Mouse (Mus musculus) cortical plate, adult 2 months (tissue): ENCODE measurements around the gene Lats1. TPM values are rescaled to one million over a fixed set of nuclear protein-coding genes. Genes with fewer than 3 reads are reported as not detected.

Experiments
- H3K27ac ChIP-seq: fragments of 200-500 bp; 2 replicates; pipeline ENCODE4 v1.5.1; 2012; ENCODE audit warnings: low read length, control low read depth, inconsistent platforms; ENCODE audit not compliant: insufficient read depth
- H3K4me1 ChIP-seq: fragments of 200-500 bp; 2 replicates; pipeline ENCODE4 v1.6.1; 2011; ENCODE audit warnings: low read length; ENCODE audit not compliant: control insufficient read depth, insufficient read depth
- H3K4me3 ChIP-seq: fragments of 200-500 bp; 2 replicates; pipeline ENCODE4 v1.5.1; 2011; ENCODE audit warnings: mild to moderate bottlenecking, low read length, control low read depth; ENCODE audit not compliant: insufficient read depth
- CTCF ChIP-seq: fragments of 200-500 bp; IDR thresholded peaks from 2 replicates; pipeline ENCODE4 v1.5.1; 2011; ENCODE audit warnings: mild to moderate bottlenecking, control low read depth, low read length; ENCODE audit not compliant: insufficient read depth; ENCODE audit errors: extremely low read depth
- POLR2A ChIP-seq: fragments of 200-500 bp; IDR thresholded peaks from 2 replicates; pipeline ENCODE4 v1.6.1; 2011; ENCODE audit warnings: mild to moderate bottlenecking, low read length, control low read depth; ENCODE audit not compliant: insufficient read depth; ENCODE audit errors: extremely low read depth
- polyA plus RNA-seq: library from polyadenylated mRNA; depleted of rRNA; stranded (reverse); fragments of >200 nt; gene quantifications from 2 replicates; pipeline ENCODE4 v1.2.3, GENCODE M21; 2012; rRNA removed

Gene Lats1
- polyA plus RNA-seq = 16.1 and 17.1 TPM in 2 replicates

- Histone ChIP-seq H3K27ac (peak within 1 kb of the TSS; percentile 97), H3K4me1 (peaks cover 12% of the 10 kb centered on the region; the same call in 1 of the 2 replicates), H3K4me3 (peak within 1 kb of the TSS; percentile 89)
- TF ChIP-seq CTCF (no peak), POLR2A (peak; percentile 56; the same call in 1 of the 2 replicates)
These were observed at the start of gene Lats1, which contains the start of gene Pcmt1 for GRCm38 (mm10) chr10:7680731-7681301. Gene Lats1, plus strand, starts transcription at chr10:7681214. Gene Pcmt1, minus strand, starts transcription at chr10:7681136.

- no peak for TF ChIP-seq CTCF
- no peak for TF ChIP-seq POLR2A
- no peaks in the 10 kb centered on the region; the same call in 1 of the 2 replicates for H3K4me1 ChIP-seq
- no peak overlapping the region for H3K27ac ChIP-seq
- no peak overlapping the region for H3K4me3 ChIP-seq
These were observed 40.6 kb upstream of the Lats1 start for GRCm38 (mm10) chr10:7640366-7640765.

- TF ChIP-seq POLR2A (no peak), CTCF (no peak)
- H3K4me3 ChIP-seq = no peak overlapping the region
- H3K27ac ChIP-seq = no peak overlapping the region
- peaks cover 1% of the 10 kb centered on the region; the same call in 1 of the 2 replicates for H3K4me1 ChIP-seq
These were observed 35.1 kb upstream of the Lats1 start for GRCm38 (mm10) chr10:7645911-7646310.

- H3K4me1 ChIP-seq = peaks cover 3% of the 10 kb centered on the region; the same call in 1 of the 2 replicates
- H3K4me3 ChIP-seq = no peak overlapping the region
- no peak overlapping the region for H3K27ac ChIP-seq
- TF ChIP-seq CTCF = no peak
- TF ChIP-seq POLR2A = no peak
These were observed 32.0 kb upstream of the Lats1 start for GRCm38 (mm10) chr10:7649059-7649458.

DNA sequence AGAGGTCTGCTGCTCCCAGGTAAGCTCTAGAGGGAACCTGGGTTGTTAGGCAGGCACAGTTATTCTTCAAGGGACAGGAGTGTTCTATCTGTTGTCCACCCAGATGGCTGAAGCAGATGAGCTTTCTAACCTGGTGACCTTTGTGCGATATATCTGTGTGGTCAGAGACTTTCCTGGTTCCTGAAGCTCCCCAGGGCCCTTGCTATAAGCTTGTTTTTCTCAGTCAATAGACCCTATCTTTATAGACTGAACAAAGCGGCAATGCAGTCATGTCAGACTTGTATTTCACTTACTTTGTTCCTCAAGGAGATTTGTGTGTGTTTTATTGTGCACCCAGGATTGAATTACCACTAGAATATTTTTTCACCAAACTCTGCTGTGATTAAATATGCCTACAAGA, 30.0 kb upstream of the Lats1 start:
- H3K4me3 ChIP-seq = no peak overlapping the region
- TF ChIP-seq POLR2A (no peak), CTCF (no peak)
- peaks cover 6% of the 10 kb centered on the region for H3K4me1 ChIP-seq
- no peak overlapping the region for H3K27ac ChIP-seq

- Histone ChIP-seq H3K4me3 (peak overlapping the region; percentile 69), H3K4me1 (peaks cover 1% of the 10 kb centered on the region; the same call in 1 of the 2 replicates)
- no peak for TF ChIP-seq POLR2A
These were observed 18.4 kb upstream of the Lats1 start for GRCm38 (mm10) chr10:7662471-7663141.

GRCm38 (mm10) chr10:7663159-7664026, 17.6 kb upstream of the Lats1 start:
- Histone ChIP-seq H3K4me1 (peaks cover 1% of the 10 kb centered on the region; the same call in 1 of the 2 replicates), H3K4me3 (peak overlapping the region; percentile 69), H3K27ac (peak overlapping the region; percentile 93)
- TF ChIP-seq POLR2A = peak; percentile 71
- no peak for TF ChIP-seq CTCF

More at GRCm38 (mm10) chr10:7662471-7663141, 18.4 kb upstream of the Lats1 start:
- H3K27ac ChIP-seq = peak overlapping the region; percentile 61; the same call in 1 of the 2 replicates

- Histone ChIP-seq H3K27ac (peak overlapping the region; percentile 93; the same call in 1 of the 2 replicates), H3K4me1 (peaks cover 1% of the 10 kb centered on the region; the same call in 1 of the 2 replicates), H3K4me3 (peak overlapping the region; percentile 69)
- no peak for TF ChIP-seq CTCF
- TF ChIP-seq POLR2A = no peak
These were observed 16.9 kb upstream of the Lats1 start for GRCm38 (mm10) chr10:7664027-7664526.

DNA sequence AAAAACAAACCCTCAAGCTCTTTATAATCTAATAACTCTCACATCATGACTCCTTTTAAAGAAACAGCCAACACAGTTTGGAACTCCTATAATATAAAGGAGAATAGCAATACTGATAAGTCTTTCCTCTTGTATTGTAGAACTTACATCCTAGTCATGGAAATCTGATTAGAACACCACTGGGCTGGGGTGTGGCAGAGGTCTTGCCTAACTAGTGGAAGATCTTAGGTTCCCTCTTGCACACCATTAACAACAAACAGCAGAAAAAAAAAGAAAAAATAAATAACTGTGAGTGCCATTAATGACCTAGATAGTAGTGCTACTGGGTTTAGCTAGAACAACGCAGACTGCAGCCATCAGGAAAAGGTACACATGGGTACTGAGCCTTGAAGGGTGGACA, 16.1 kb upstream of the Lats1 start:
- H3K27ac ChIP-seq = no peak overlapping the region
- no peak for TF ChIP-seq POLR2A
- no peak for TF ChIP-seq CTCF
- H3K4me1 ChIP-seq = peaks cover 1% of the 10 kb centered on the region; the same call in 1 of the 2 replicates

GRCm38 (mm10) chr10:7667342-7667802, 13.6 kb upstream of the Lats1 start, which contains the start of gene Nup43:
Gene Nup43, plus strand, starts transcription at chr10:7667503.
- no peak for TF ChIP-seq CTCF
- TF ChIP-seq POLR2A = peak; percentile 58; the same call in 1 of the 2 replicates
- Histone ChIP-seq H3K4me3 (peak within 1 kb of the TSS; percentile 57), H3K27ac (no peak within 1 kb of the TSS), H3K4me1 (no peaks in the 10 kb centered on the region)

More for the DNA sequence above, 16.1 kb upstream of the Lats1 start:
- H3K4me3 ChIP-seq = no peak overlapping the region
